Mouse (Mus musculus) brain, embryonic 14.5 days (tissue): ENCODE measurements around the gene Cxcl16.

Experiments
- CTCF ChIP-seq: fragments of 200-500 bp; IDR thresholded peaks from 2 replicates; pipeline ENCODE4 v1.5.1; 2012; ENCODE audit warnings: inconsistent platforms, mild to moderate bottlenecking, moderate library complexity, borderline replicate concordance; ENCODE audit not compliant: insufficient read depth, insufficient read length; ENCODE audit errors: extremely low read depth
- POLR2A ChIP-seq: fragments of 200-500 bp; IDR thresholded peaks from 2 replicates; pipeline ENCODE4 v1.6.1; 2012; ENCODE audit warnings: mild to moderate bottlenecking, inconsistent platforms, borderline replicate concordance; ENCODE audit not compliant: poor library complexity, insufficient read depth, insufficient read length, severe bottlenecking; ENCODE audit errors: extremely low read depth

DNA sequence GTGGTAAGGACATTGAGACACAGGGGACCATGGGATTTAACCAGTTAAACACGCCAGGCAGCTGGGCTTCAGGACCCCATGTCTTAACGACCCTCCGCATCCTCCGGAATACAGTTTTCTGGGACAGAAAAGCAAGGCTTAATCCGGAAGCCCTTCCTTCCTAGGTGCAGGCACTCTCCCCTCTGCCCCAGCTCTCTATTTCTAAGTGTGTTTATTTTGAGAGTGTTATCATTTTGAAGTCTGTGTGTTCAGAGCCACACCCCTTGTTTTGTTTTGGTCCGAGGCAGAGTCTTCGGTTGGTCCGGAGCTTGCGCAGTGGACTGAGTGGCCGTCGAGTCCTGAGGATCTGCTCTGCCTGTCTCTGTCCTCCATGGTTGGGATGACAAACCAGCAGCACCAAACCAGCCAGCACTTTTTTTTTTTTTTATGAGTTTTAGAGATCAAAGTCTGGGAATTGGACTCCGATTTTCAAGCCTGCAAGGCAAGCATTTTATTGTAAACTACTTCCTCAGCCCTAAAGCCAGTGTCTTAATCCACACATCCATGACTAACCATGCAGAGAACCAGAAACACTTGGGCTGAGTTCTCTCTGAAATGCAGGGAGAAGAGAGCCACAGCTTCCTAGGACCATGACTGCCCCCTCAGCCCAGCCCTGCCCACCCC is 15.2 kb upstream of the Cxcl16 start:
- TF ChIP-seq CTCF: no peak
- TF ChIP-seq POLR2A: no peak
